Mouse (Mus musculus): ENCODE data around the gene Man1a. TPM values are rescaled to one million over a fixed set of nuclear protein-coding genes. Genes with fewer than 3 reads are reported as not detected.

Gene Man1a
- 121 TPM for polyA plus RNA-seq (2017; shearing (Covaris generic))

DNA sequence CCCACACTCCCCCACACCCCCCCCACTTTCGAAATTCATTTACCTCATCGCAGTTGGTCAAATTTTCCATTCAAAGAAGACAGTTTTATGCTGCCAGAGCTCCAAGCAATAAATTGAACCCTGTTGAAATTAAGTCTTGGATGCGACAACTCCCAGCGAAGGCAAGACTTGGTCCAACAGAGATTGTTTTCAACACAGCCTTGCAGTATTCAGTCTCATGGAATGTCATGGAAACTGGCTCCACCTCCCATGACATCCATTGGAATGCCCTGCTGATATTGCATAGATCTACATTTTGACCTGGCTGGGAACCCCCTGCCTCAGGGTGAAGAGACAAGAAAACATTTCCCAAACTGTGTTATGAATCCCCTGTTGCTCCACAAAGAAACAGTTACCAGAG lies at the start of gene Man1a:
Gene Man1a (minus strand): TSS at position 190 of the 400 bp plus-strand sequence.

Measured in naive thymus-derived CD4-positive, alpha-beta T cell, adult 5 months (primary cell).